Mouse (Mus musculus): ENCODE results near the gene Ankrd13a. TPM values are rescaled to one million over a fixed set of nuclear protein-coding genes. Genes with fewer than 3 reads are reported as not detected.

Ankrd13a gene
- polyA plus RNA-seq, 1 experiment from 2014 or later: 37.6 TPM

- 49% methylated on average over 4 of the region's 4 CpGs for WGBS (ENCODE audit: insufficient replicate concordance)
- H3K4me1 ChIP-seq (ENCODE audit: control insufficient read depth, insufficient read depth, low read length): peaks cover 7% of the 10 kb centered on the region; the same call in 1 of the 2 replicates
- H3K9me3 ChIP-seq (replicated peaks; ENCODE audit: control insufficient read depth, low read length): no peaks in the 10 kb centered on the region
- no peak overlapping the region for H3K4me3 ChIP-seq (ENCODE audit: low read depth, low read length)
- no peaks in the 10 kb centered on the region for H3K27me3 ChIP-seq (ENCODE audit: control insufficient read depth, insufficient read depth, low read length)
- peaks cover 44% of the 10 kb centered on the region for H3K36me3 ChIP-seq (ENCODE audit: control insufficient read depth, insufficient read depth, low read length)
- ATAC-seq (replicated peaks; ENCODE audit: insufficient number of reproducible peaks, low FRiP score, low TSS enrichment): no peak
- no peak overlapping the region for H3K27ac ChIP-seq (ENCODE audit: low read depth, low read length)
- H3K4me2 ChIP-seq: no peak overlapping the region
- no peak overlapping the region for H3K9ac ChIP-seq (ENCODE audit: low read depth, low read length)
Observed at GRCm38 (mm10) chr5:114740595-114740994, 33.9 kb upstream of the Ankrd13a start.

GRCm38 (mm10) chr5:114742572-114742971, 31.9 kb upstream of the Ankrd13a start:
- no peak for ATAC-seq (replicated peaks; ENCODE audit: insufficient number of reproducible peaks, low FRiP score, low TSS enrichment)
- WGBS (ENCODE audit: insufficient replicate concordance): 88% methylated on average over 10 of the region's 10 CpGs
- no peak overlapping the region for H3K27ac ChIP-seq (ENCODE audit: low read depth, low read length)

GRCm38 (mm10) chr5:114742998-114743696, 31.3 kb upstream of the Ankrd13a start:
- H3K9me3 ChIP-seq (replicated peaks; ENCODE audit: control insufficient read depth, low read length): no peaks in the 10 kb centered on the region
- H3K4me2 ChIP-seq: no peak overlapping the region
- peaks cover 7% of the 10 kb centered on the region; the same call in 1 of the 2 replicates for H3K4me1 ChIP-seq (ENCODE audit: control insufficient read depth, insufficient read depth, low read length)
- H3K27ac ChIP-seq (ENCODE audit: low read depth, low read length): no peak overlapping the region
- WGBS (ENCODE audit: insufficient replicate concordance): 82% methylated on average over 13 of the region's 13 CpGs
- H3K4me3 ChIP-seq (ENCODE audit: low read depth, low read length): no peak overlapping the region
- H3K36me3 ChIP-seq (ENCODE audit: control insufficient read depth, insufficient read depth, low read length): peaks cover 42% of the 10 kb centered on the region
- H3K9ac ChIP-seq (ENCODE audit: low read depth, low read length): no peak overlapping the region
- H3K27me3 ChIP-seq (ENCODE audit: control insufficient read depth, insufficient read depth, low read length): no peaks in the 10 kb centered on the region
- ATAC-seq (replicated peaks; ENCODE audit: insufficient number of reproducible peaks, low FRiP score, low TSS enrichment): no peak

More at GRCm38 (mm10) chr5:114742572-114742971, 31.9 kb upstream of the Ankrd13a start:
- H3K36me3 ChIP-seq (ENCODE audit: control insufficient read depth, insufficient read depth, low read length): peaks cover 38% of the 10 kb centered on the region
- H3K9me3 ChIP-seq (replicated peaks; ENCODE audit: control insufficient read depth, low read length): no peaks in the 10 kb centered on the region
- H3K27me3 ChIP-seq (ENCODE audit: control insufficient read depth, insufficient read depth, low read length): no peaks in the 10 kb centered on the region
- H3K4me3 ChIP-seq (ENCODE audit: low read depth, low read length): no peak overlapping the region
- H3K4me2 ChIP-seq: no peak overlapping the region
- peaks cover 7% of the 10 kb centered on the region; the same call in 1 of the 2 replicates for H3K4me1 ChIP-seq (ENCODE audit: control insufficient read depth, insufficient read depth, low read length)
- H3K9ac ChIP-seq (ENCODE audit: low read depth, low read length): no peak overlapping the region

GRCm38 (mm10) chr5:114743697-114744090, 30.8 kb upstream of the Ankrd13a start:
- WGBS (ENCODE audit: insufficient replicate concordance): 84% methylated on average over 8 of the region's 8 CpGs
- no peaks in the 10 kb centered on the region for H3K9me3 ChIP-seq (replicated peaks; ENCODE audit: control insufficient read depth, low read length)
- peaks cover 7% of the 10 kb centered on the region; the same call in 1 of the 2 replicates for H3K4me1 ChIP-seq (ENCODE audit: control insufficient read depth, insufficient read depth, low read length)
- no peak overlapping the region for H3K4me2 ChIP-seq
- H3K27ac ChIP-seq (ENCODE audit: low read depth, low read length): no peak overlapping the region
- ATAC-seq (replicated peaks; ENCODE audit: insufficient number of reproducible peaks, low FRiP score, low TSS enrichment): no peak
- H3K27me3 ChIP-seq (ENCODE audit: control insufficient read depth, insufficient read depth, low read length): no peaks in the 10 kb centered on the region
- no peak overlapping the region for H3K9ac ChIP-seq (ENCODE audit: low read depth, low read length)
- no peak overlapping the region for H3K4me3 ChIP-seq (ENCODE audit: low read depth, low read length)
- H3K36me3 ChIP-seq (ENCODE audit: control insufficient read depth, insufficient read depth, low read length): peaks cover 38% of the 10 kb centered on the region

- no peak for ATAC-seq (replicated peaks; ENCODE audit: insufficient number of reproducible peaks, low FRiP score, low TSS enrichment)
- Histone ChIP-seq H3K36me3 (ENCODE audit: control insufficient read depth, insufficient read depth, low read length) (peaks cover 34% of the 10 kb centered on the region), H3K4me2 (no peak overlapping the region)
Observed at GRCm38 (mm10) chr5:114745581-114745980, 28.9 kb upstream of the Ankrd13a start.

GRCm38 (mm10) chr5:114746886-114747285, 27.6 kb upstream of the Ankrd13a start:
- ATAC-seq (replicated peaks; ENCODE audit: insufficient number of reproducible peaks, low FRiP score, low TSS enrichment): no peak
- Histone ChIP-seq H3K4me2 (no peak overlapping the region), H3K9ac (ENCODE audit: low read depth, low read length) (no peak overlapping the region), H3K9me3 (replicated peaks; ENCODE audit: control insufficient read depth, low read length) (no peaks in the 10 kb centered on the region), H3K4me1 (ENCODE audit: control insufficient read depth, insufficient read depth, low read length) (no peaks in the 10 kb centered on the region), H3K27ac (ENCODE audit: low read depth, low read length) (no peak overlapping the region), H3K4me3 (ENCODE audit: low read depth, low read length) (no peak overlapping the region), H3K27me3 (ENCODE audit: control insufficient read depth, insufficient read depth, low read length) (no peaks in the 10 kb centered on the region), H3K36me3 (ENCODE audit: control insufficient read depth, insufficient read depth, low read length) (peaks cover 34% of the 10 kb centered on the region)
- WGBS (ENCODE audit: insufficient replicate concordance): 83% methylated on average over 4 of the region's 4 CpGs

More at GRCm38 (mm10) chr5:114745581-114745980, 28.9 kb upstream of the Ankrd13a start:
- Histone ChIP-seq H3K4me3 (ENCODE audit: low read depth, low read length) (no peak overlapping the region), H3K27me3 (ENCODE audit: control insufficient read depth, insufficient read depth, low read length) (no peaks in the 10 kb centered on the region), H3K9me3 (replicated peaks; ENCODE audit: control insufficient read depth, low read length) (no peaks in the 10 kb centered on the region), H3K27ac (ENCODE audit: low read depth, low read length) (no peak overlapping the region), H3K4me1 (ENCODE audit: control insufficient read depth, insufficient read depth, low read length) (no peaks in the 10 kb centered on the region), H3K9ac (ENCODE audit: low read depth, low read length) (no peak overlapping the region)
- WGBS (ENCODE audit: insufficient replicate concordance): 88% methylated on average over 5 of the region's 5 CpGs

GRCm38 (mm10) chr5:114747521-114747920, 27.0 kb upstream of the Ankrd13a start:
- 87% methylated on average over 5 of the region's 5 CpGs for WGBS (ENCODE audit: insufficient replicate concordance)
- H3K9me3 ChIP-seq (replicated peaks; ENCODE audit: control insufficient read depth, low read length): no peaks in the 10 kb centered on the region

GRCm38 (mm10) chr5:114750325-114750724, 24.2 kb upstream of the Ankrd13a start:
- Histone ChIP-seq H3K4me2 (no peak overlapping the region), H3K36me3 (ENCODE audit: control insufficient read depth, insufficient read depth, low read length) (peaks cover 24% of the 10 kb centered on the region), H3K4me1 (ENCODE audit: control insufficient read depth, insufficient read depth, low read length) (no peaks in the 10 kb centered on the region), H3K4me3 (ENCODE audit: low read depth, low read length) (no peak overlapping the region), H3K9me3 (replicated peaks; ENCODE audit: control insufficient read depth, low read length) (no peaks in the 10 kb centered on the region), H3K27me3 (ENCODE audit: control insufficient read depth, insufficient read depth, low read length) (no peaks in the 10 kb centered on the region), H3K27ac (ENCODE audit: low read depth, low read length) (no peak overlapping the region), H3K9ac (ENCODE audit: low read depth, low read length) (no peak overlapping the region)
- ATAC-seq (replicated peaks; ENCODE audit: insufficient number of reproducible peaks, low FRiP score, low TSS enrichment): no peak
- 86% methylated on average over 10 of the region's 10 CpGs for WGBS (ENCODE audit: insufficient replicate concordance)

More at GRCm38 (mm10) chr5:114747521-114747920, 27.0 kb upstream of the Ankrd13a start:
- no peak overlapping the region for H3K4me2 ChIP-seq
- H3K9ac ChIP-seq (ENCODE audit: low read depth, low read length): no peak overlapping the region
- no peak overlapping the region for H3K4me3 ChIP-seq (ENCODE audit: low read depth, low read length)
- peaks cover 31% of the 10 kb centered on the region for H3K36me3 ChIP-seq (ENCODE audit: control insufficient read depth, insufficient read depth, low read length)
- no peak for ATAC-seq (replicated peaks; ENCODE audit: insufficient number of reproducible peaks, low FRiP score, low TSS enrichment)
- no peaks in the 10 kb centered on the region for H3K4me1 ChIP-seq (ENCODE audit: control insufficient read depth, insufficient read depth, low read length)
- H3K27me3 ChIP-seq (ENCODE audit: control insufficient read depth, insufficient read depth, low read length): no peaks in the 10 kb centered on the region
- H3K27ac ChIP-seq (ENCODE audit: low read depth, low read length): no peak overlapping the region

- no peaks in the 10 kb centered on the region for H3K4me1 ChIP-seq (ENCODE audit: control insufficient read depth, insufficient read depth, low read length)
- no peak overlapping the region for H3K4me3 ChIP-seq (ENCODE audit: low read depth, low read length)
- no peaks in the 10 kb centered on the region for H3K27me3 ChIP-seq (ENCODE audit: control insufficient read depth, insufficient read depth, low read length)
- no peak for ATAC-seq (replicated peaks; ENCODE audit: insufficient number of reproducible peaks, low FRiP score, low TSS enrichment)
- H3K36me3 ChIP-seq (ENCODE audit: control insufficient read depth, insufficient read depth, low read length): peaks cover 26% of the 10 kb centered on the region
- H3K27ac ChIP-seq (ENCODE audit: low read depth, low read length): no peak overlapping the region
- no peaks in the 10 kb centered on the region for H3K9me3 ChIP-seq (replicated peaks; ENCODE audit: control insufficient read depth, low read length)
- WGBS (ENCODE audit: insufficient replicate concordance): 89% methylated on average over 10 of the region's 10 CpGs
- no peak overlapping the region for H3K4me2 ChIP-seq
- no peak overlapping the region for H3K9ac ChIP-seq (ENCODE audit: low read depth, low read length)
Observed at GRCm38 (mm10) chr5:114752397-114752796, 22.1 kb upstream of the Ankrd13a start.

Measured in heart, embryonic 11.5 days (tissue).